Mouse (Mus musculus) thymus, adult 2 months (tissue): ENCODE results near the gene Zfp40.

Experiments
- CTCF ChIP-seq: fragments of 200-500 bp; IDR thresholded peaks from 2 replicates; pipeline ENCODE4 v1.5.1; 2012; ENCODE audit warnings: mild to moderate bottlenecking, control low read depth, low read length, moderate library complexity, borderline replicate concordance; ENCODE audit not compliant: control insufficient read depth, poor library complexity, insufficient read depth; ENCODE audit errors: extremely low read depth
- POLR2A ChIP-seq: fragments of 200-500 bp; IDR thresholded peaks from 2 replicates; pipeline ENCODE4 v1.6.1; 2012; ENCODE audit warnings: mild to moderate bottlenecking, low read length, control low read depth, moderate library complexity; ENCODE audit not compliant: control insufficient read depth, poor library complexity, insufficient read depth; ENCODE audit errors: extremely low read depth

DNA sequence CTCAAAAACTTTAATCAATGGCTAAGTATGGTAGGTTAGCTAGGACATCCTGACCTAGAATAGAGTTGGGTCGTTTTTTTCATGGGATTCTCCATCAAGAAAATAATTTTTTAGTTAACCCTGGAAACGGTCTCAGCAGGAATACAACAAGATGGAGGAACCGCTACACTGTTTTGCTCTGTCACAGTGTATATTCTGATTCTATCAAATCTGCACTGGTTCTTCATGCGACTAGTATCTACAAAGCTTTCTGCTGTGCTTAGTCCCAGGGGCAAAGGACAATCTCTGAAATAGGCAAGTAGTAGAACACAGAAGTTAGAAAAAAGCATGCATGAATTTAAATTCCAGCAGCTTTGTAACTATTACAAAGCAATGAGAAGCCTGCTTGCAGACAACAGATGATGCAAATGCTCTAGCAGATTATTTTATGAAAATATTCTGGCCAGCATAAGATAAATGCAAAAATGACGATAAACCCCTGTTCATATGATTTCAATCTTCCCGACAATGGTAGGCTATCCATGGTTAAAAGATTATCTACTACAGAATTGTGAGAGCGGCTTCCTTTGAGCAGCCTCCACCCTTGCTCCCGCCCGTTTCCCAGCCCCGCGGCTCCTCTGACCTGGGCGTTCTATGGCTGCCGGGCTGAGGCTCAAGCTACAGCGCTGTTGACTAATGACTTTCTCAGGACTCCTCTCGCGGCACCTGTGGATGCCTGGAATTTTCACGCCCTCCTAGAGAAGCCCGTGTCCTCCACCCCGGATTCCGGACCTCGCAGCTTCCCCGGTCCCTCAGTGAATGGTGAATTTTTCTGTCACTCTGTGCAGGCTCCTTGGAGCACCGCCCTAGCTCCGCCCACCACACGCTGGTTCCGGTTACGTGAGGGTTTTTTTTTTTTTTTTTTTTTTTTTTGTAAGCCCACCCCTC lies at the start of gene Zfp40:
- TF ChIP-seq POLR2A (peak; percentile 43; the same call in 1 of the 2 replicates), CTCF (no peak)
